Mouse (Mus musculus) frontal cortex, postnatal 25 days (tissue): ENCODE results near the gene Ptpn23.
"Not testable (repeated sequence)": the region's sequence is repeated elsewhere in the genome, so short reads cannot be mapped to it uniquely, and the experiment has no call there.

Source experiments
- DNase-seq, 2 experiments: peaks; one replicate each; pipeline ENCODE4 v3.0.0; 2022; ENCODE audit warnings: low spot score in 2 of 2

The Ptpn23 gene

GRCm38 (mm10) chr9:110384369-110384929 lies 23.6 kb downstream of the Ptpn23 start:
- DNase-seq: no peak

- DNase-seq: no peak
Measured at GRCm38 (mm10) chr9:110381292-110381691, 26.7 kb downstream of the Ptpn23 start.

GRCm38 (mm10) chr9:110380662-110381061 lies 27.4 kb downstream of the Ptpn23 start:
- DNase-seq: no peak

- DNase-seq: no peak
Measured at GRCm38 (mm10) chr9:110379361-110379760, 28.7 kb downstream of the Ptpn23 start.

- not testable (repeated sequence) for DNase-seq
Measured at GRCm38 (mm10) chr9:110377655-110378054, 30.4 kb downstream of the Ptpn23 start.

- DNase-seq: no peak
Measured at GRCm38 (mm10) chr9:110375668-110376067, 32.3 kb downstream of the Ptpn23 start.

GRCm38 (mm10) chr9:110373871-110374270 lies 34.1 kb downstream of the Ptpn23 start:
- no peak for DNase-seq

GRCm38 (mm10) chr9:110369860-110370259 lies 38.2 kb downstream of the Ptpn23 start:
- no peak for DNase-seq

- no peak for DNase-seq
Measured at GRCm38 (mm10) chr9:110366746-110367145, 41.3 kb downstream of the Ptpn23 start.

GRCm38 (mm10) chr9:110362337-110362736 lies 45.7 kb downstream of the Ptpn23 start:
- no peak for DNase-seq

GRCm38 (mm10) chr9:110361299-110361698 lies 46.7 kb downstream of the Ptpn23 start:
- no peak for DNase-seq

GRCm38 (mm10) chr9:110358341-110358740 lies 49.7 kb downstream of the Ptpn23 start:
- DNase-seq: no peak

GRCm38 (mm10) chr9:110351932-110352632 lies 55.9 kb downstream of the Ptpn23 start:
- DNase-seq: no peak

GRCm38 (mm10) chr9:110351350-110351749 lies 56.7 kb downstream of the Ptpn23 start:
- no peak for DNase-seq

GRCm38 (mm10) chr9:110350612-110351011 lies 57.4 kb downstream of the Ptpn23 start:
- no peak for DNase-seq

GRCm38 (mm10) chr9:110350188-110350587 lies 57.8 kb downstream of the Ptpn23 start:
- no peak for DNase-seq

GRCm38 (mm10) chr9:110348899-110349298 lies 59.1 kb downstream of the Ptpn23 start:
- DNase-seq: no peak

- DNase-seq: no peak
Measured at GRCm38 (mm10) chr9:110345057-110345739, 62.8 kb downstream of the Ptpn23 start.

- no peak for DNase-seq
Measured at GRCm38 (mm10) chr9:110343805-110344204, 64.2 kb downstream of the Ptpn23 start.

GRCm38 (mm10) chr9:110342008-110342407 lies 66.0 kb downstream of the Ptpn23 start:
- no peak for DNase-seq

GRCm38 (mm10) chr9:110340037-110340750 lies 67.8 kb downstream of the Ptpn23 start:
- DNase-seq: no peak
